Mouse (Mus musculus): ENCODE measurements around the gene Scmh1.

DNA sequence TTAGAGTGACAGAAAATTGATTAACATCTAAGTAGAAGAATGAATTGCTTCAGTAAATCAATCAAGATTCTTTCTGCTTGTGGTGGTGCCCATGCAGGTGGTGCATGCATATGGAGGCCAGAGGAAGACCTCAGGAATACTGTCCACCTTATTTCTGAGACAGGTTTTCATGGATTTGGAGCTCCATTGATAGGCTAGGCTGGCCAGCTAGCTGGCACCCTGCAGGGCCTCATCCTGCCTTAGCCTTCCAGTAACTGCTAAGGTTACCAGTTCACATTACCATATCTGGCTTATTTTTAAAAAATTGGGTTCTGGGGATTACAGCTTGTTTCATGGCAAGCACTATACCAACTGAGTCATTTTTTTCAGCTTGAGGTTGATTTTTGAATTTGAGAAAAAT, 15.1 kb downstream of the Scmh1 start:
- TF ChIP-seq CTCF (IDR thresholded peaks at IDR 0.05; ENCODE audit: insufficient read depth, low read depth, low read length) (no peak), POLR2A (IDR thresholded peaks at IDR 0.05; ENCODE audit: insufficient read depth, low read depth, low read length) (no peak)
